Mouse (Mus musculus): ENCODE data around the gene Erh. TPM values are rescaled to one million over a fixed set of nuclear protein-coding genes. Genes with fewer than 3 reads are reported as not detected.

The Erh gene
- polyA plus RNA-seq (2015; fragmentation: Nextera tagmentation; extraction: Ambion mirVana): 279 and 331 TPM in 2 replicates

GRCm38 (mm10) chr12:80643693-80644505 is at the start of gene Erh, which contains the start of gene Slc39a9:
Gene Erh (minus strand): TSS chr12:80644341.
Gene Slc39a9 (plus strand): TSS chr12:80643883.
- ATAC-seq (ENCODE audit: low FRiP score, low TSS enrichment): peak; percentile 97
- under 1% methylated on average over 50 of the region's 50 CpGs for WGBS
- H3K36me3 ChIP-seq (ENCODE audit: insufficient read depth, low read length): peaks cover 28% of the 10 kb centered on the region
- H3K4me2 ChIP-seq (replicated peaks; ENCODE audit: low read depth, low read length): peak within 1 kb of the TSS; percentile 73
- H3K9ac ChIP-seq (replicated peaks; ENCODE audit: low read length): peak within 1 kb of the TSS; percentile 97
- peaks cover 30% of the 10 kb centered on the region for H3K4me1 ChIP-seq (ENCODE audit: insufficient read depth, low read length)
- H3K4me3 ChIP-seq (ENCODE audit: low read length): peak within 1 kb of the TSS; percentile 99
- no peaks in the 10 kb centered on the region for H3K27me3 ChIP-seq (ENCODE audit: insufficient read depth, low read length)
- no peaks in the 10 kb centered on the region for H3K9me3 ChIP-seq (ENCODE audit: low read length)
- peak within 1 kb of the TSS; percentile 90 for H3K27ac ChIP-seq (ENCODE audit: low read length)

- 56% methylated on average over 2 of the region's 2 CpGs for WGBS
- H3K4me3 ChIP-seq (ENCODE audit: low read length): no peak overlapping the region
- no peak overlapping the region for H3K27ac ChIP-seq (ENCODE audit: low read length)
- ATAC-seq (ENCODE audit: low FRiP score, low TSS enrichment): no peak
- peaks cover 21% of the 10 kb centered on the region for H3K4me1 ChIP-seq (ENCODE audit: insufficient read depth, low read length)
- H3K9me3 ChIP-seq (ENCODE audit: low read length): no peaks in the 10 kb centered on the region
- no peak overlapping the region for H3K4me2 ChIP-seq (replicated peaks; ENCODE audit: low read depth, low read length)
- H3K36me3 ChIP-seq (ENCODE audit: insufficient read depth, low read length): no peaks in the 10 kb centered on the region
- H3K9ac ChIP-seq (replicated peaks; ENCODE audit: low read length): no peak overlapping the region
- H3K27me3 ChIP-seq (ENCODE audit: insufficient read depth, low read length): peaks cover 29% of the 10 kb centered on the region
Measured at GRCm38 (mm10) chr12:80693700-80694099, 49.6 kb upstream of the Erh start.

- no peaks in the 10 kb centered on the region for H3K9me3 ChIP-seq (ENCODE audit: low read length)
- H3K4me2 ChIP-seq (replicated peaks; ENCODE audit: low read depth, low read length): peak within 1 kb of the TSS; percentile 69
- no peaks in the 10 kb centered on the region for H3K36me3 ChIP-seq (ENCODE audit: insufficient read depth, low read length)
- H3K27ac ChIP-seq (ENCODE audit: low read length): no peak within 1 kb of the TSS
- H3K9ac ChIP-seq (replicated peaks; ENCODE audit: low read length): peak within 1 kb of the TSS; percentile 53
- peak; percentile 89 for ATAC-seq (ENCODE audit: low FRiP score, low TSS enrichment)
- peaks cover 21% of the 10 kb centered on the region for H3K4me1 ChIP-seq (ENCODE audit: insufficient read depth, low read length)
- H3K4me3 ChIP-seq (ENCODE audit: low read length): peak within 1 kb of the TSS; percentile 47
- peaks cover 29% of the 10 kb centered on the region for H3K27me3 ChIP-seq (ENCODE audit: insufficient read depth, low read length)
- WGBS: under 1% methylated on average over 43 of the region's 52 CpGs
Measured at GRCm38 (mm10) chr12:80692269-80692972, 48.3 kb upstream of the Erh start, which contains the start of gene Plekhd1. Gene Plekhd1 (plus strand): TSS chr12:80692591.

- Histone ChIP-seq H3K4me3 (ENCODE audit: low read length) (peak overlapping the region; percentile 47), H3K4me1 (ENCODE audit: insufficient read depth, low read length) (peaks cover 21% of the 10 kb centered on the region), H3K27me3 (ENCODE audit: insufficient read depth, low read length) (peaks cover 29% of the 10 kb centered on the region), H3K36me3 (ENCODE audit: insufficient read depth, low read length) (no peaks in the 10 kb centered on the region), H3K4me2 (replicated peaks; ENCODE audit: low read depth, low read length) (peak overlapping the region; percentile 69), H3K9me3 (ENCODE audit: low read length) (no peaks in the 10 kb centered on the region), H3K27ac (ENCODE audit: low read length) (no peak overlapping the region), H3K9ac (replicated peaks; ENCODE audit: low read length) (no peak overlapping the region; the same call in 1 of the 2 replicates)
- WGBS: 5% methylated on average over 12 of the region's 12 CpGs
- ATAC-seq (ENCODE audit: low FRiP score, low TSS enrichment): no peak
Measured at GRCm38 (mm10) chr12:80691671-80692091, 47.5 kb upstream of the Erh start.

- peaks cover 27% of the 10 kb centered on the region for H3K27me3 ChIP-seq (ENCODE audit: insufficient read depth, low read length)
- 41% methylated on average over 5 of the region's 5 CpGs for WGBS
- peaks cover 21% of the 10 kb centered on the region for H3K4me1 ChIP-seq (ENCODE audit: insufficient read depth, low read length)
Measured at GRCm38 (mm10) chr12:80689696-80690095, 45.6 kb upstream of the Erh start.

GRCm38 (mm10) chr12:80687788-80688211 is 43.7 kb upstream of the Erh start:
- ATAC-seq (ENCODE audit: low FRiP score, low TSS enrichment): no peak

More at GRCm38 (mm10) chr12:80689696-80690095, 45.6 kb upstream of the Erh start:
- Histone ChIP-seq H3K4me2 (replicated peaks; ENCODE audit: low read depth, low read length) (no peak overlapping the region), H3K9ac (replicated peaks; ENCODE audit: low read length) (no peak overlapping the region), H3K27ac (ENCODE audit: low read length) (no peak overlapping the region), H3K4me3 (ENCODE audit: low read length) (no peak overlapping the region), H3K36me3 (ENCODE audit: insufficient read depth, low read length) (no peaks in the 10 kb centered on the region), H3K9me3 (ENCODE audit: low read length) (no peaks in the 10 kb centered on the region)
- no peak for ATAC-seq (ENCODE audit: low FRiP score, low TSS enrichment)

GRCm38 (mm10) chr12:80684316-80684715 is 40.2 kb upstream of the Erh start:
- H3K4me3 ChIP-seq (ENCODE audit: low read length): no peak overlapping the region
- H3K9ac ChIP-seq (replicated peaks; ENCODE audit: low read length): no peak overlapping the region
- H3K4me2 ChIP-seq (replicated peaks; ENCODE audit: low read depth, low read length): no peak overlapping the region
- 91% methylated on average over 3 of the region's 3 CpGs for WGBS
- no peaks in the 10 kb centered on the region for H3K4me1 ChIP-seq (ENCODE audit: insufficient read depth, low read length)
- no peak overlapping the region for H3K27ac ChIP-seq (ENCODE audit: low read length)
- H3K27me3 ChIP-seq (ENCODE audit: insufficient read depth, low read length): no peaks in the 10 kb centered on the region
- no peaks in the 10 kb centered on the region for H3K9me3 ChIP-seq (ENCODE audit: low read length)
- H3K36me3 ChIP-seq (ENCODE audit: insufficient read depth, low read length): peaks cover 2% of the 10 kb centered on the region; the same call in 1 of the 2 replicates
- ATAC-seq (ENCODE audit: low FRiP score, low TSS enrichment): no peak

More at GRCm38 (mm10) chr12:80687788-80688211, 43.7 kb upstream of the Erh start:
- Histone ChIP-seq H3K4me3 (ENCODE audit: low read length) (no peak overlapping the region), H3K9ac (replicated peaks; ENCODE audit: low read length) (no peak overlapping the region), H3K4me1 (ENCODE audit: insufficient read depth, low read length) (peaks cover 12% of the 10 kb centered on the region), H3K27me3 (ENCODE audit: insufficient read depth, low read length) (peaks cover 10% of the 10 kb centered on the region), H3K27ac (ENCODE audit: low read length) (no peak overlapping the region), H3K9me3 (ENCODE audit: low read length) (no peaks in the 10 kb centered on the region), H3K4me2 (replicated peaks; ENCODE audit: low read depth, low read length) (no peak overlapping the region), H3K36me3 (ENCODE audit: insufficient read depth, low read length) (no peaks in the 10 kb centered on the region)
- 65% methylated on average over 10 of the region's 10 CpGs for WGBS

- Histone ChIP-seq H3K27ac (ENCODE audit: low read length) (no peak overlapping the region), H3K4me1 (ENCODE audit: insufficient read depth, low read length) (no peaks in the 10 kb centered on the region), H3K9ac (replicated peaks; ENCODE audit: low read length) (no peak overlapping the region), H3K4me3 (ENCODE audit: low read length) (no peak overlapping the region), H3K9me3 (ENCODE audit: low read length) (no peaks in the 10 kb centered on the region), H3K4me2 (replicated peaks; ENCODE audit: low read depth, low read length) (no peak overlapping the region), H3K36me3 (ENCODE audit: insufficient read depth, low read length) (peaks cover 4% of the 10 kb centered on the region; the same call in 1 of the 2 replicates), H3K27me3 (ENCODE audit: insufficient read depth, low read length) (no peaks in the 10 kb centered on the region)
- 82% methylated on average over 3 of the region's 3 CpGs for WGBS
- no peak for ATAC-seq (ENCODE audit: low FRiP score, low TSS enrichment)
Measured at GRCm38 (mm10) chr12:80683554-80683953, 39.4 kb upstream of the Erh start.

GRCm38 (mm10) chr12:80681340-80681739 is 37.2 kb upstream of the Erh start:
- H3K9me3 ChIP-seq (ENCODE audit: low read length): no peaks in the 10 kb centered on the region
- H3K27me3 ChIP-seq (ENCODE audit: insufficient read depth, low read length): no peaks in the 10 kb centered on the region
- no peak overlapping the region for H3K9ac ChIP-seq (replicated peaks; ENCODE audit: low read length)
- no peak overlapping the region for H3K4me2 ChIP-seq (replicated peaks; ENCODE audit: low read depth, low read length)
- H3K36me3 ChIP-seq (ENCODE audit: insufficient read depth, low read length): peaks cover 17% of the 10 kb centered on the region
- H3K4me1 ChIP-seq (ENCODE audit: insufficient read depth, low read length): no peaks in the 10 kb centered on the region
- ATAC-seq (ENCODE audit: low FRiP score, low TSS enrichment): no peak
- 86% methylated on average over 1 of the region's 1 CpGs for WGBS
- H3K27ac ChIP-seq (ENCODE audit: low read length): no peak overlapping the region
- H3K4me3 ChIP-seq (ENCODE audit: low read length): no peak overlapping the region

Data from kidney, embryonic 16.5 days (tissue).